Mouse (Mus musculus): ENCODE data around the gene Saxo1. TPM values are rescaled to one million over a fixed set of nuclear protein-coding genes. Genes with fewer than 3 reads are reported as not detected.
A peak's percentile ranks its signal among the peaks of the same experiment; 100 is the strongest.

The Saxo1 gene
- total and polyA plus RNA-seq, 3 experiments, result not detected

DNA sequence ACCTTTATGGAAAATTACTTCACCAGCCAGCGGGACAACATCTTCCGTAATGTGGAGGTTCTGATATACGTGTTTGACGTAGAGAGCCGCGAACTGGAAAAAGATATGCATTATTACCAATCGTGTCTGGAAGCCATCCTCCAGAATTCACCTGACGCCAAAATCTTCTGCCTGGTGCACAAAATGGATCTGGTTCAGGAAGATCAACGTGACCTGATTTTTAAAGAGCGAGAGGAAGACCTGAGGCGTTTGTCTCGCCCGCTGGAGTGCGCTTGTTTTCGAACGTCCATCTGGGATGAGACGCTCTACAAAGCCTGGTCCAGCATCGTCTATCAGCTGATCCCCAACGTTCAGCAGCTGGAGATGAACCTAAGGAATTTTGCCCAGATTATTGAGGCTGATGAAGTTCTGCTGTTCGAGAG is 18.0 kb upstream of the Saxo1 start:
- H3K27me3 ChIP-seq (replicated peaks), result no peaks in the 10 kb centered on the region
- H3K4me3 ChIP-seq (replicated peaks in 1 of 3; ENCODE audit: low read depth in 2 of 3, low read length in 2 of 3, poor library complexity in 1 of 3), result peak overlapping the region; percentile 93 to 94 (median 94)
- in situ Hi-C loops (cut with MboI; ENCODE audit: low pct_ligation_motif_present, low pct_unique_long_range_greater_than_20kb, low sequenced_read_pairs), result loop anchor here (5.0 to 10.0 kb wide), 2 partner anchors 34 to 109 kb away; no protein-coding TSS in a partner anchor
- no peak for DNase-seq (ENCODE audit: extremely low read depth)
- peak overlapping the region; percentile 79; the same call in 1 of the 2 replicates for H3K4me2 ChIP-seq (ENCODE audit: insufficient read depth, low read depth, poor library complexity, severe bottlenecking)
- dilution Hi-C loops (cut with MboI; ENCODE audit: extremely low pct_ligation_motif_present, extremely low pct_unique_long_range_greater_than_20kb, low sequenced_read_pairs), result no loop called here
- H3K9me3 ChIP-seq (replicated peaks; ENCODE audit: low read length), result no peaks in the 10 kb centered on the region
- H3K9ac ChIP-seq (ENCODE audit: insufficient read depth, low read depth), result peak overlapping the region; percentile 86
- H3K36me3 ChIP-seq (replicated peaks in 1 of 2; ENCODE audit: control insufficient read depth in 1 of 2, insufficient read depth in 1 of 2, low read length in 1 of 2), result peaks cover 0 to 18% of the 10 kb centered on the region in 2 experiments
- H3K27ac ChIP-seq (ENCODE audit: insufficient read depth, low read depth), result peak overlapping the region; percentile 94
- peaks cover 10 to 43% of the 10 kb centered on the region in 2 experiments for H3K4me1 ChIP-seq (ENCODE audit: control insufficient read depth in 1 of 2, insufficient read depth in 2 of 2)
- no peak for TF ChIP-seq SMC3 (IDR thresholded peaks at IDR 0.05; ENCODE audit: low read depth, low read length)
- TF ChIP-seq SIN3A (IDR thresholded peaks at IDR 0.05; ENCODE audit: low read length), result peak; percentile 64
- 0 out of 2 replicates have a peak, but pooled peaks have one; percentile 20 for TF ChIP-seq MAX (IDR thresholded peaks at IDR 0.05; ENCODE audit: low read length)
- TF ChIP-seq MXI1 (IDR thresholded peaks at IDR 0.05; ENCODE audit: low read depth, low read length), result 0 out of 2 replicates have a peak, but pooled peaks have one; percentile 20
- TF ChIP-seq NELFE (IDR thresholded peaks at IDR 0.05; ENCODE audit: low read depth, low read length), result no peak
- peaks cover 33% of the 10 kb centered on the region for H3K79me2 ChIP-seq (replicated peaks; ENCODE audit: control insufficient read depth, extremely low read depth, insufficient read depth, poor library complexity, severe bottlenecking)

- Histone ChIP-seq H3K79me2 (replicated peaks; ENCODE audit: control insufficient read depth, extremely low read depth, insufficient read depth, poor library complexity, severe bottlenecking) (peaks cover 33% of the 10 kb centered on the region), H3K9ac (ENCODE audit: insufficient read depth, low read depth) (peak within 1 kb of the TSS; percentile 86), H3K9me3 (replicated peaks; ENCODE audit: low read length) (no peaks in the 10 kb centered on the region), H3K4me2 (ENCODE audit: insufficient read depth, low read depth, poor library complexity, severe bottlenecking) (peak within 1 kb of the TSS; percentile 81), H3K4me3 (replicated peaks in 1 of 3; ENCODE audit: low read depth in 2 of 3, low read length in 2 of 3, poor library complexity in 1 of 3) (peak within 1 kb of the TSS; percentile 93 to 94 (median 94)), H3K27ac (ENCODE audit: insufficient read depth, low read depth) (peak within 1 kb of the TSS; percentile 94), H3K36me3 (replicated peaks in 1 of 2; ENCODE audit: control insufficient read depth in 1 of 2, insufficient read depth in 1 of 2, low read length in 1 of 2) (peaks cover 0 to 18% of the 10 kb centered on the region in 2 experiments), H3K27me3 (replicated peaks) (no peaks in the 10 kb centered on the region), H3K4me1 (ENCODE audit: control insufficient read depth in 1 of 2, insufficient read depth in 2 of 2) (peaks cover 6 to 36% of the 10 kb centered on the region in 2 experiments)
- in situ Hi-C loops (cut with MboI; ENCODE audit: low pct_ligation_motif_present, low pct_unique_long_range_greater_than_20kb, low sequenced_read_pairs) (loop anchor here (5.0 to 10.0 kb wide), 2 partner anchors 33 to 109 kb away; no protein-coding TSS in a partner anchor), dilution Hi-C loops (cut with MboI; ENCODE audit: extremely low pct_ligation_motif_present, extremely low pct_unique_long_range_greater_than_20kb, low sequenced_read_pairs) (no loop called here)
- DNase-seq (ENCODE audit: extremely low read depth), result peak; percentile 93
- TF ChIP-seq GABPA (IDR thresholded peaks at IDR 0.05; ENCODE audit: insufficient replicate concordance, low read depth, low read length) (no peak), ZNF384 (IDR thresholded peaks at IDR 0.05; ENCODE audit: low read depth, low read length) (no peak), ETS1 (conservative IDR thresholded peaks at IDR 0.05; ENCODE audit: low read depth, low read length) (0 out of 2 replicates have a peak, but pooled peaks have one; percentile 10), MEF2A (IDR thresholded peaks at IDR 0.05; ENCODE audit: borderline replicate concordance, low read depth, low read length) (0 out of 2 replicates have a peak, but pooled peaks have one; percentile 13), NRF1 (IDR thresholded peaks at IDR 0.05; ENCODE audit: low read depth, low read length) (no peak), IRF4 (IDR thresholded peaks at IDR 0.05; ENCODE audit: low read depth, low read length) (peak; percentile 28; the same call in 1 of the 2 replicates), MAFK (IDR thresholded peaks at IDR 0.05; ENCODE audit: insufficient replicate concordance, low read length) (no peak), RAD21 (IDR thresholded peaks at IDR 0.05; ENCODE audit: low read depth, low read length) (peak; percentile 34), MAZ (IDR thresholded peaks at IDR 0.05; ENCODE audit: low read depth, low read length) (no peak), UBTF (IDR thresholded peaks at IDR 0.05; ENCODE audit: low read depth, low read length) (no peak), JUND (conservative IDR thresholded peaks at IDR 0.05; ENCODE audit: low read depth, low read length) (no peak), CHD1 (IDR thresholded peaks at IDR 0.05; ENCODE audit: low read depth, low read length) (no peak), CHD2 (IDR thresholded peaks at IDR 0.05; ENCODE audit: low read length) (peak; percentile 100), BHLHE40 (IDR thresholded peaks at IDR 0.05; ENCODE audit: low read depth, low read length) (no peak), POLR2A (IDR thresholded peaks at IDR 0.05; ENCODE audit: low read depth, low read length) (peak; percentile 99), TBP (conservative IDR thresholded peaks at IDR 0.05; ENCODE audit: low read depth, low read length) (peak; percentile 83), ELF1 (IDR thresholded peaks at IDR 0.05; ENCODE audit: low read depth, low read length) (peak; percentile 72), JUN (IDR thresholded peaks at IDR 0.05; ENCODE audit: insufficient read depth, low read depth, low read length) (no peak), MXI1 (IDR thresholded peaks at IDR 0.05; ENCODE audit: low read depth, low read length) (0 out of 2 replicates have a peak, but pooled peaks have one; percentile 69), RCOR1 (conservative IDR thresholded peaks at IDR 0.05; ENCODE audit: low read depth, low read length) (no peak), USF1 (IDR thresholded peaks at IDR 0.05; ENCODE audit: low read depth, low read length) (no peak), SMC3 (IDR thresholded peaks at IDR 0.05; ENCODE audit: low read depth, low read length) (peak; percentile 76), TCF12 (IDR thresholded peaks at IDR 0.05; ENCODE audit: low read depth, low read length) (peak; percentile 77), ZKSCAN1 (IDR thresholded peaks at IDR 0.05; ENCODE audit: borderline replicate concordance, low read depth, low read length) (no peak), PAX5 (IDR thresholded peaks at IDR 0.05; ENCODE audit: low read length) (no peak), NELFE (IDR thresholded peaks at IDR 0.05; ENCODE audit: low read depth, low read length) (peak; percentile 96), USF2 (conservative IDR thresholded peaks at IDR 0.05; ENCODE audit: low read depth, low read length) (no peak), ZMIZ1 (IDR thresholded peaks at IDR 0.05; ENCODE audit: low read depth, low read length) (peak; percentile 96)
Observed at GRCm38 (mm10) chr4:86575283-86575983, 17.3 kb upstream of the Saxo1 start, which contains the start of gene Rraga. Gene Rraga, plus strand, starts transcription at chr4:86575668.

All from CH12.LX (cell line).